Mouse (Mus musculus): Measurements from ENCODE around the gene Dlg3. TPM values are rescaled to one million over a fixed set of nuclear protein-coding genes. Genes with fewer than 3 reads are reported as not detected.

The Dlg3 gene
- polyA plus RNA-seq, 1 experiment = 11.4 TPM

- Histone ChIP-seq H3K27ac (ENCODE audit: control insufficient read depth, insufficient read depth, low read depth, low read length) (no peak overlapping the region), H3K4me1 (ENCODE audit: control insufficient read depth, insufficient read depth, low read length) (no peaks in the 10 kb centered on the region), H3K36me3 (ENCODE audit: control insufficient read depth, insufficient read depth, low read length) (no peaks in the 10 kb centered on the region), H3K27me3 (ENCODE audit: control insufficient read depth, insufficient read depth, low read length) (no peaks in the 10 kb centered on the region), H3K4me3 (ENCODE audit: control insufficient read depth, low read depth, low read length) (no peak overlapping the region)
- TF ChIP-seq CTCF (IDR thresholded peaks at IDR 0.05; ENCODE audit: control insufficient read depth, insufficient read depth, insufficient replicate concordance, low read depth, low read length) (no peak), POLR2A (IDR thresholded peaks at IDR 0.05; ENCODE audit: control insufficient read depth, low read depth, low read length) (no peak)
Measured at GRCm38 (mm10) chrX:100818681-100819080, 51.2 kb downstream of the Dlg3 start.

GRCm38 (mm10) chrX:100821149-100821548 lies 53.6 kb downstream of the Dlg3 start:
- TF ChIP-seq POLR2A (IDR thresholded peaks at IDR 0.05; ENCODE audit: control insufficient read depth, low read depth, low read length) (no peak), CTCF (IDR thresholded peaks at IDR 0.05; ENCODE audit: control insufficient read depth, insufficient read depth, insufficient replicate concordance, low read depth, low read length) (no peak)
- no peaks in the 10 kb centered on the region for H3K4me1 ChIP-seq (ENCODE audit: control insufficient read depth, insufficient read depth, low read length)
- no peak overlapping the region for H3K4me3 ChIP-seq (ENCODE audit: control insufficient read depth, low read depth, low read length)
- H3K27ac ChIP-seq (ENCODE audit: control insufficient read depth, insufficient read depth, low read depth, low read length) = no peak overlapping the region
- no peaks in the 10 kb centered on the region for H3K27me3 ChIP-seq (ENCODE audit: control insufficient read depth, insufficient read depth, low read length)
- no peaks in the 10 kb centered on the region for H3K36me3 ChIP-seq (ENCODE audit: control insufficient read depth, insufficient read depth, low read length)

GRCm38 (mm10) chrX:100825557-100825956 lies 58.0 kb downstream of the Dlg3 start:
- Histone ChIP-seq H3K27me3 (ENCODE audit: control insufficient read depth, insufficient read depth, low read length) (no peaks in the 10 kb centered on the region), H3K4me3 (ENCODE audit: control insufficient read depth, low read depth, low read length) (no peak overlapping the region), H3K4me1 (ENCODE audit: control insufficient read depth, insufficient read depth, low read length) (no peaks in the 10 kb centered on the region), H3K36me3 (ENCODE audit: control insufficient read depth, insufficient read depth, low read length) (no peaks in the 10 kb centered on the region), H3K27ac (ENCODE audit: control insufficient read depth, insufficient read depth, low read depth, low read length) (no peak overlapping the region)
- TF ChIP-seq POLR2A (IDR thresholded peaks at IDR 0.05; ENCODE audit: control insufficient read depth, low read depth, low read length) = no peak
- no peak for TF ChIP-seq CTCF (IDR thresholded peaks at IDR 0.05; ENCODE audit: control insufficient read depth, insufficient read depth, insufficient replicate concordance, low read depth, low read length)

- Histone ChIP-seq H3K27me3 (ENCODE audit: control insufficient read depth, insufficient read depth, low read length) (no peaks in the 10 kb centered on the region), H3K4me1 (ENCODE audit: control insufficient read depth, insufficient read depth, low read length) (no peaks in the 10 kb centered on the region), H3K4me3 (ENCODE audit: control insufficient read depth, low read depth, low read length) (no peak overlapping the region), H3K36me3 (ENCODE audit: control insufficient read depth, insufficient read depth, low read length) (no peaks in the 10 kb centered on the region), H3K27ac (ENCODE audit: control insufficient read depth, insufficient read depth, low read depth, low read length) (no peak overlapping the region)
- no peak for TF ChIP-seq POLR2A (IDR thresholded peaks at IDR 0.05; ENCODE audit: control insufficient read depth, low read depth, low read length)
- no peak for TF ChIP-seq CTCF (IDR thresholded peaks at IDR 0.05; ENCODE audit: control insufficient read depth, insufficient read depth, insufficient replicate concordance, low read depth, low read length)
Measured at GRCm38 (mm10) chrX:100832806-100833205, 65.3 kb downstream of the Dlg3 start.

GRCm38 (mm10) chrX:100839211-100839610 lies 71.7 kb downstream of the Dlg3 start:
- TF ChIP-seq POLR2A (IDR thresholded peaks at IDR 0.05; ENCODE audit: control insufficient read depth, low read depth, low read length) (no peak), CTCF (IDR thresholded peaks at IDR 0.05; ENCODE audit: control insufficient read depth, insufficient read depth, insufficient replicate concordance, low read depth, low read length) (no peak)
- H3K27me3 ChIP-seq (ENCODE audit: control insufficient read depth, insufficient read depth, low read length) = no peaks in the 10 kb centered on the region
- H3K36me3 ChIP-seq (ENCODE audit: control insufficient read depth, insufficient read depth, low read length) = no peaks in the 10 kb centered on the region
- H3K4me3 ChIP-seq (ENCODE audit: control insufficient read depth, low read depth, low read length) = no peak overlapping the region
- H3K4me1 ChIP-seq (ENCODE audit: control insufficient read depth, insufficient read depth, low read length) = no peaks in the 10 kb centered on the region
- no peak overlapping the region for H3K27ac ChIP-seq (ENCODE audit: control insufficient read depth, insufficient read depth, low read depth, low read length)

Other genes with a start within 250 kb of the Dlg3 start
- gene Dgat2l6, start 242.9 kb upstream of the Dlg3 start, polyA plus RNA-seq (2012; rRNA removed) = not detected in 2 replicates
- 0.12 TPM in 1 of 2 replicates, not detected in the other for gene Awat1, start 195.5 kb upstream of the Dlg3 start, polyA plus RNA-seq (2012; rRNA removed)
- gene P2ry4, start 172.9 kb upstream of the Dlg3 start, polyA plus RNA-seq (2012; rRNA removed) = not detected in 2 replicates
- gene Arr3, start 162.2 kb upstream of the Dlg3 start, polyA plus RNA-seq (2012; rRNA removed) = not detected in 2 replicates
- 1.0 and 1.1 TPM in 2 replicates for gene Kif4, start 142.0 kb upstream of the Dlg3 start, polyA plus RNA-seq (2012; rRNA removed)
- 7.3 and 7.7 TPM in 2 replicates for gene Pdzd11, start 141.2 kb upstream of the Dlg3 start, polyA plus RNA-seq (2012; rRNA removed)
- gene Gdpd2, start 37.8 kb upstream of the Dlg3 start, polyA plus RNA-seq (2012; rRNA removed) = 1.6 and 1.8 TPM in 2 replicates

All from testis, adult 2 months (tissue).